Mouse (Mus musculus) thymus, postnatal 25 days (tissue): Measurements from ENCODE around the gene Dus3l.

Source experiments
- DNase-seq: peaks from one replicate; pipeline ENCODE4 v3.0.0; 2022

Gene Dus3l

GRCm38 (mm10) chr17:56793614-56794319, 29.2 kb downstream of the Dus3l start:
- no peak for DNase-seq

GRCm38 (mm10) chr17:56799276-56799675, 34.7 kb downstream of the Dus3l start:
- no peak for DNase-seq

- no peak for DNase-seq
These were observed 37.5 kb downstream of the Dus3l start for GRCm38 (mm10) chr17:56802065-56802464.

- DNase-seq, result no peak
These were observed 40.4 kb downstream of the Dus3l start for GRCm38 (mm10) chr17:56804952-56805351.

GRCm38 (mm10) chr17:56805784-56806183, 41.2 kb downstream of the Dus3l start:
- no peak for DNase-seq

- DNase-seq, result peak; percentile 68
These were observed 44.0 kb downstream of the Dus3l start for GRCm38 (mm10) chr17:56808518-56808917.

GRCm38 (mm10) chr17:56810245-56810644, 45.7 kb downstream of the Dus3l start:
- peak; percentile 28 for DNase-seq

GRCm38 (mm10) chr17:56814316-56815056, 49.9 kb downstream of the Dus3l start:
- DNase-seq, result no peak

- DNase-seq, result no peak
These were observed 50.4 kb downstream of the Dus3l start for GRCm38 (mm10) chr17:56815057-56815345.

GRCm38 (mm10) chr17:56818067-56818636, 53.6 kb downstream of the Dus3l start:
- DNase-seq, result no peak

GRCm38 (mm10) chr17:56819032-56819545, 54.5 kb downstream of the Dus3l start:
- DNase-seq, result no peak
